Mouse (Mus musculus): ENCODE measurements around the gene N4bp1.

The N4bp1 gene

DNA sequence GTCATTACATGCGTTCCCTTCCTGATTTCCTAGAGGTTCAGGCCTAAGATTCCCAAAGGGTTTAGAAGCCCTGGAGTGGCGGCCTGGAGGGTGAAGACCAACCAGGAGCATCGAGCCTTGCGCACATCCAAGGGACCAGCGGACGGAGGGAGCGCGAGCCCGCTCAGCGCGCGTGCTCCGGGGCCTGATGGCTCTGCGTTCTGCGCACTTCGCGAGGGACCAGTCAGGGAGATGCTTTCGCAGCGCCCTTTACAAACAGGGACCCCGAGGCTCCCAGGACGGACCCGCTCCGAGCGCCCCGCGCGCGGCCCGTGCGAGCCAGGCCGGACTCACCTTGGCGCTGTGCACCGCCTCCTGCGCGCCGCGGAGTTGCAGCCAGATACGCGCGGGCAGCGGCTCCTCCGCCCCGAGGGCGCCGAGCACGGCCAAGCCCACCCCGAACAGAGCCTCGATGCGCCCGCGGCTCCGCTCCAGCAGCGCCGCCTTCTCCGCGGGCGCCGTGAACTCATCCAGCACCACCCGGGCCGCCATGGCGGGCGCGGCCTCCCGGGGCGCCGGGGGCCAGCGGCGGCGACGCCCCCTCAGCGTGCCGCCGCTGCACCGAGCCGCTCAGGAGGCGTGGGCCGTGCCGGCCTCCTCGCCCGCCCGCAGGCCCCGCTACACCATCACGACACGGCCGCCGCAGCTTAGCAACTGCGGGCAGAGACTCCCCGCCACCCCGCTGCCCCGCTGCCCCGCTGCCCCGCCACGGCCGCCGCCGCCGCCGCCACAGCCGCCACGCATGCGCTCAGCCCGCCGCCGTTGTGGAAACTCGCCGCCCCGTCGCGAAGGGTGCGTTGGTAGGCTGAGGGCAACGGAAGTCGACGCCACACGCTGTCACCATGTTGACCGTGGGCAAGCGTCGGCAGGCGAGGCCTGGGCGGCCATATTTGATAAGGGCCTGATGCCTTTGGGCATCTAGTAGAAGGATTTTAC is at the start of gene N4bp1:
TSS of gene N4bp1 (minus strand) at position 770 of the 975 bp plus-strand sequence.
- peak; percentile 96 for DNase-seq

DNA sequence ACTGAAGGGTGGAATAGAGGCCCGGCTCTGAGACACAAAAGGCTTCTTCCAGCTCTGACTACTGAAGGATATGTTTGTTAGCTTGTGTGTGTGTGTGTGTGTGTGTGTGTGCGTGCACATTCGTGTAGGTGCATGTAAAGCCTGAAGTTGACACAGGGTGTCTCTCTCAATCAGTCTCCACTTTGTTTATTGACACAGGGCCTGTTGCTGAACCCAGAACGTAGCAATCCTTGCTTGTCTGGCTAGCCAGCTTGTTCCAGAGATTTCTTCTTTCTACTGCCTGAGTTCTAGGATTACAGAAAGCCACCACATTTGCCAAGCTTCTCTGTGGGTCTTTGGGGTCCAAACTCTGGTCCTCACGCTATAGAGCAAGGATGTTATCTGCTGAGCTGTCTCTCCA is 49.8 kb upstream of the N4bp1 start:
- no peak for DNase-seq

DNA sequence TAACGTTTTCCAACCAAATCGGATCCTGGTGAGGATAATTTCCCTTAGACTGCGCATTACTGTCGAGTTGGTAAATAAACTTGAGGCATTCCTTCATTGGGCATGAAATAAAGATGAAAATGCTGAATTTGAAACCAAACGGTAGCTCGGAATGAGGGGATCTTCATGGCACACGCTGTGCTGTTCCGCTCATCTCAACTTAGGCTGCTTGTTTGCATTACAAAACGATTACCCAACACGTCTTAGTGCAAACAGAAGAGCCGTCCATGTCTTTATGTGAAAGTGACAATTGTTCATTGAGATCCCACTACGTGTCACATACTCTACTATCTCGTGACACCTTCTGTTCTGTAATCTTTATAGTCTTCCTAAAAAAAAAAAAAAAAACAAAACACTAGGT is 49.3 kb upstream of the N4bp1 start:
- DNase-seq = no peak

DNA sequence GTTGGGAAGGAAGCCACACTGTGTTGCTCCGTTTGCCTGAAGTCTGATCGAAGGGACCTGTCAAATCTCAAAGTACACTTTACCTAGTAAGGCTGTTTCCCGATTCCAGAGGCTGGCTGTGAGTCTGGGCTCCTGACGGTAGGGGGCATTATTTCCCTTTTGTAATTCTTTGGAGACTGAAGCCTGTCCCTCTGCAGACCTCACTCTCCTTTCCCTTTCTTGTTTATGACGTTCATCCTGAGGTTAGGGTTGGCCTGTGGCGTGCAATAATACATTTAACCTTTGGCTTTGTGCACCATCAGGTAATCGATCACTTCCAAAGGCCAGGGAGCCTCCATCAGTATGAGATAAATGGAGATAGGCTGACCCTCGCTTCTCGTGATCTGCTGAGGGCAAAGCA is 48.8 kb upstream of the N4bp1 start:
- peak; percentile 54 for DNase-seq

- DNase-seq = no peak
Measured at GRCm38 (mm10) chr8:86926237-86926636, 41.2 kb upstream of the N4bp1 start.

DNA sequence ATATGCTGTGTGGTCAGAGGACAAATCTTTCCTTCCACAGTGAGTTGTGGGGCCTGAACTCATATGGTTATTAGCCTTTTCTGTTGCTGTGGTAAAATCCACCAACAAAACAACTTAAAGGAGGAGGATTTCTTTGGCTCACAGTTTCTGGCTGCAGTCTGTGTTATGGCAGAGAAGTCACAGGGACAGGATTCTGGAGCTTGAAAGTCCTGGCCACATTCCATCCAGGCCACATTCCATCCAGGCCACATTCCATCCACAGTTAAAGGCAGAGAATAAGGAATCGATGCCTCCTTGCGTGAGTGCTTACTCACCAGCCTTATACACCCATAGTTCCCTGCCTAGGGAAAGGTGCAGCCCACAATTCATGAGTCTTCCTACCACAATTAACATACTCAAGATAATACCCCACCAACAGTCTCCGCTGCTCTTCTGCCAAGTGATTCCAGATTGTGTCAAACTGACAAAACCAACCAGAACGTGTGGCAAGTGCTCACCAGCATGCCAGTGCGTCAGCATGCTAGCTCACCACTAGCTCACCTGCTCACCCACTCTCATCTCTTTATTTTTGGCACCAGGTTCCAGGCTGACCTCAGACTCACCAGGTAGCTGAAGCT is 38.3 kb upstream of the N4bp1 start:
- DNase-seq = no peak

DNA sequence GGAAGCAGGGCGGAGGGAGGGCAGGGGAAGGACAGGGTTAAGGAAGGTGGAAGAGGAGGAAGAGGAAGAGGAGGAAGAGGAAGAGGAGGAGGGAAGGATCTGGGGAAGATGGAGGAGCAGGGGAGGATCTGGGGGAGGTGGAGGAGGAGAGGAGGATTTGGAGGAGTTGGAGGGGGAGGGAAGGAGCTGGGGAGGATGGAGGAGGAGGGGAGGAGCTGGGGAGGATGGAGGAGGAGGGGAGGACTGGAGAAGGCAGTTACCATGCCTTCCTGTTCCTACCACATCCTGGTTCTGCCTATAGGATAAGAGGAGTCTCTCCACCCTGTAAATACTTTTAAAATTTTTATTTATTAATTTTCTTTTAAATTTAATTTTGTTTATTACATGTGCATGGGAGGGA is 37.6 kb upstream of the N4bp1 start:
- no peak for DNase-seq

DNA sequence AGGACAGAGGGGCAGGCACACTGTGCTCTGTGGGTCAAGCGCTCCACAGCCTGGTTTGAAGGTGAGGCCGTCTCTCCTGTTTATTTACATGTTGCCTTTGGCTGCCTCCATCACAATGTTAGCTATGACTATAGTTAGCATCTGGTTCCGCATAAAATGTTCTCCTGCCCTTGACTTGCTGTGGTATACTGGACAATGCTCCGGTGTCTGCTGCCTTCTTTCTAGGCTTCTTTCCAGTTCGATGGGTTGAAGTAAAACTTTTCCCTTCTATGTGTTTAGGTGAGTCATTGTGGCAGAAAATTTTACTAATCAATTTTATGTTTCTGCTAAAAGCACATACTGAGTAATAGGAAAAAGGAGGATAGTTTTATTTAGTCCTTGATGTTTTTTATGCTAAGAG is 37.1 kb upstream of the N4bp1 start:
- no peak for DNase-seq

DNA sequence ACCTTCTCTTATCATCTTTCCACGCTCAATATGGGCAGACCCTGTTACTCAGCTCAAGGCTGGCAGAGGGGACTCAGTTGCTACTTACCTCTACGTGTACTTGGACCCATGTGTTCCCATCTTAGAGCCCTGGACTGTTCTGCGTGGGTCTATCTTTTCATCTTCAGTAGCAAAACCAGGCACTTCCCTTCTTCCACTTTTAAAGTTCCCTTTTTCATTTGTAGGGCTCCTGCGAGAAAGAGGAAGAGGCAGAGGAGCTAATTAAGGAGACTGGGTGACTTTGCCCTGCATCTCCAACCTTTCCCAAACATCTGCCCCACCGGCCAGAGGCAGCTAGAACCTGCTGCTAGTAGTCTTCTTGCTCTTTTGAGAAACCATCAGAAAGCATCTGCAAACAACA is 35.9 kb upstream of the N4bp1 start:
- no peak for DNase-seq

DNA sequence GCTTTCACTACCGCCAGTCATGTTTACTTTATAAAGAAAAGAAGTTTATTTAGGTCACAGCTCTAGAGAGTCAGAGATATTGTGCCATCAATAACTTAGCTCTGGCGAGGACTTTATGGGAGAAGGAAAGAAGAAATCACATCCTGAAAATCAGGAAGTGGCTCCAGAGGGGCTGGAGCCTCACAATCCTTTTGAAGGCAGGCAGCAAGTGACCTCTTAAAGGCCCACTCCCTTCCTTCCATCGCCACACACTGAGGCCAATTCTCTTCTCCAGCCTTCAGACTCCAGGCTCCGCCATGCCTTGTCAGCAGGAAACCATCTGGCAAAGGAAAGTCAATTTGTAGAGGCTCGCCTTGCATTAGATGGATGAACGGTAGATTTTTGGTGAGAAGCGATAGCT is 35.4 kb upstream of the N4bp1 start:
- no peak for DNase-seq

- DNase-seq = no peak
Measured at GRCm38 (mm10) chr8:86920024-86920423, 35.0 kb upstream of the N4bp1 start.

DNA sequence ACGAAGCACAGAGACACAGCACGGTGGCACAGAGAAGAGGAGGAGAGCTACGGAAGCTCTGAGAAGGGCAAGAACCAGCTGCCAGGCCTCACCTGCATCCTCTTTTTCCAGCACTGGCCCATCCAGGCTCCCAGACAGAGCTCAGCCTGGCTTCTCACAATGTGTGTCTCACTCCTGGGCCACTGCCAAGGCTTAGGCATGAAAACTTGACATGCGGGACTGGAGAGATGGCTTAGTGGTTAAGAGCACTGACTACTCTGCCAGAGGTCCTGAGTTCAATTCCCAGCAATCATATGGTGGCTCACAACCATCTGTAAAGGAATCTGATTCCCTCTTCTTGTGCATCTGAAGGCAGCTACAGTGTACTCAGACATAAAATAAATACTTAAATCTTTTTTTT is 34.2 kb upstream of the N4bp1 start:
- DNase-seq = no peak

DNA sequence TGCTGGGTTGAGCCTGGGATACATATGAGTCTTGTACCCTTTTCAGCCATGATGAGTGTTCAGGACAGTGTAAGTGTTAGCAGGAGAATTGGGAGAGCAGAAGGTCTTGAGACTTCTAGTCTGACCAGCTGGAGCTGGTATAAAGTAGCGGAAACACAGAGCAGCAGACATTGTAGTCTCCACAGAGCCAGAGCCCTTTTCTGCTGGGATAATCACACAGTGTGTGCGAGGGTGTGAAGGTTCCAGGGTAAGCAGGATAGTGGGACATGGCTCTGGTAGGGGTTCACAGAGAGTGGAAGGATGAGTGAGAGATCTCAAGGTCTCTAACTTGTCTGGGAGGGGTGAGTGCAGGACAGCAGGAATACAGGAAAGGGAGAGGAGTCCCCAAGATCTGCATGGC is 33.0 kb upstream of the N4bp1 start:
- no peak for DNase-seq

DNA sequence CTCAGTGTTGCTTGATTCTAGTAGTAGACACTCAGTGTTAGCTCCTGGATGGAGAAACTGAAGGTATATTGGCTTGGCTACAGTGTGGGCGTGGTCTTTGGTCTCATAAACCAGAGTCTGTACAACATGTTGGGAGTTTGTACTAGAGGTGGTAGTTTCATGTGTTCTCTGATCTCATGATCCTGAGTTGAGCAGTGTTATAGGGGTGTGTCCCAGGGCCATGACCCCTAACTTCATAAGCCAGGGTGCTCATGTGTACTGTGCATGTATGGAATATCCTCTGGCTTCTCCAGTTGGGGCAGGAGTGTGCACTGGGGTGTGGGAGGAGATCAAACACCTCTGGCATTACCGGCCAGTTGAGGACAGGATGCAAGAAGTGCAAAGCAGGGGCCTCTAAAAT is 32.6 kb upstream of the N4bp1 start:
- no peak for DNase-seq

GRCm38 (mm10) chr8:86916369-86916768 is 31.3 kb upstream of the N4bp1 start:
- DNase-seq = no peak

DNA sequence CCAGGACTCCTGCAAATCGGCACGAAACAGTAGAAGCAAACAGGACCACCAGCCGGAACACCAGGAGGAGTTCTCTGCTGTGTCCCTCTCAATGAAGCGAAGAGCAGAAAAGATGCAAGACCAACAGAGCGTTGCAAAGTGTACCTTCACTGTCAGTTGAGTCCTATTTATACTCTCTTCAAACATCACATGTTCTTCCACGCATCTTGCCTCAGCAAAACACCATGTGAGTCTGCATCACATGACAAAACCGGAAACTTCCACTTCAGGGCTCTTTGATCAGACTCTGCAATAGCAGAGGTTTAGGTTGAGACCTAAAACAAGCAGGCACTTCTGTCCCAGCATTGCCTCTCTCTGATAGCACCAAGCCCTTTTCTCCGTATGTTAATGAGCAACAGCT is 26.1 kb upstream of the N4bp1 start:
- no peak for DNase-seq

GRCm38 (mm10) chr8:86910250-86910649 is 25.2 kb upstream of the N4bp1 start:
- no peak for DNase-seq

DNA sequence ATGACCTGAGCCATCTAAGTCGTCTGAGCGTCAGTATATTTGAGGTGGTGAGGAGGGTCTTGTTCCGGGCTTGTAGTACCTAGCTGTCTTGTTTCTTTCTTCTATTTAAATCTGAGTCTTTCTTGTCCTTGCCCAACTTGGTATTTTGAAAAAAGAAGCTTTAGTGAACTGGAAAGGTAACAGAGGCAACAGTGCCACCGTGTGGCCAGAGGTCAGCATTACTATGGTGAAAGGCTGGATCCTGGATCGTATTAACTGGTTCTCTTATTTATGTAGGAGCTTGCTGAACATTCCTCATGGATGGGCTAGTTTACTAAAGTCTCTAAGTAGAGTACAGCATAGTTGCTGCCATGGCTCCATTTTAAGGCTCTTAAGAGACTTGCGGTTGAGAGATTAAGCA is 23.5 kb upstream of the N4bp1 start:
- DNase-seq = peak; percentile 68

- no peak for DNase-seq
Measured at GRCm38 (mm10) chr8:86904911-86905310, 19.9 kb upstream of the N4bp1 start.

DNA sequence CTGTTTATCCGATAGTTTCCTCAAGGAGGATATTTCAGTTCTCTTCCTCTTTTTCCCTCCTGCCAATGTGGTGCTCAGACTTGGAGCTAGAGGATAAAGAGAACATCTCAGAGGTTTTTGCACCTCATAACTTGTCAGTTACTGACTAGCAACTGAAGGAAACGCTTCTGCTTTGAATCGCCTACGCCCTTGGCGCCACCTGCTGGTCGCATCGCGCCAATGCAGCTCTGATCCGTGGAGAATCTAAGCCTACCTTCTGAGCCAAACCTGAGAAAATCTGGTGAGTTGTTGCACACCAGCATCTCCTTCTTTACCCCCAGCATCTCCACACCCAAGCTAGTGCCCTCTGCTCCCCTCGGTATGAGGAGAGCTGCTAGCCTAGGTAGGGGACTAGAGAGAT is 18.0 kb upstream of the N4bp1 start:
- peak; percentile 83 for DNase-seq

DNA sequence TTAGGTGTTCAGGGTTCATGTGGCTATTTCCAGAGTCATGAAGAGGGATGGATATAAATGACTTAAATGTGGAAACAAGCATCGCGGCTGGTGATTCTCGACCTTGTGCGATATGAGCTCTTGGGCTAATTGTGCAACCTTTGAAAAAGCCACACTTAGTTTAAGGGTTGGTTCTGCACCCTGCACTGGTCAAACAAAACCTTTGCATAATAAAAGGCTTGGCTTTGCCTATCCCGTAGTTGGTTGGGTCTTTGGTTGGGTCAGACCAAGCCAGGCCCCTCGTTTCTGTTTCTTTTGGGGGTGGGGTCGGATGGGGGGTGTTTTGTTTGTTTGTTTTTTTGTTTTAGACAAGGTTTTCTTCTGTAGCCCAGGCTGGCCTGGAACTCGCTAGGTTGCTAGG is 17.6 kb upstream of the N4bp1 start:
- DNase-seq = no peak

DNA sequence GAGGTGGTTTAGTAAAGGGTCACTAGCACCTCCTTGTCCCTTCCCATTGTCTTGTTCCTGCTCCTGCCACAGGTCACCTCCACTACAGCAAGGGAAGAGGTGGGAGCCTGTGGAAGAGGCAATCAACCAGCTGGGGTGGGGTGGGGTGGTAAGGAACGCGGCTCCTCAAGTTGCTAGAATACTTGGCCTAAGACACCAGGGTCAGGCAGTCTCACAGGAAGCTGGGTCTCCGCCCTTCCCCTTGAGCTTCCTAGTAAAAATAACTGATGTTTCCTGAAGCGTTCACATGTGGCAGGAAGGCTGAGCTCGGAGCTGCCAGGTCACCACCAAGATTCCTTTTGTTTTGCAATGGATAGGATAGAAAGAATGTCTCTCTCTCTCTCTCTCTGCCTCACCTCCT is 16.9 kb upstream of the N4bp1 start:
- no peak for DNase-seq

DNA sequence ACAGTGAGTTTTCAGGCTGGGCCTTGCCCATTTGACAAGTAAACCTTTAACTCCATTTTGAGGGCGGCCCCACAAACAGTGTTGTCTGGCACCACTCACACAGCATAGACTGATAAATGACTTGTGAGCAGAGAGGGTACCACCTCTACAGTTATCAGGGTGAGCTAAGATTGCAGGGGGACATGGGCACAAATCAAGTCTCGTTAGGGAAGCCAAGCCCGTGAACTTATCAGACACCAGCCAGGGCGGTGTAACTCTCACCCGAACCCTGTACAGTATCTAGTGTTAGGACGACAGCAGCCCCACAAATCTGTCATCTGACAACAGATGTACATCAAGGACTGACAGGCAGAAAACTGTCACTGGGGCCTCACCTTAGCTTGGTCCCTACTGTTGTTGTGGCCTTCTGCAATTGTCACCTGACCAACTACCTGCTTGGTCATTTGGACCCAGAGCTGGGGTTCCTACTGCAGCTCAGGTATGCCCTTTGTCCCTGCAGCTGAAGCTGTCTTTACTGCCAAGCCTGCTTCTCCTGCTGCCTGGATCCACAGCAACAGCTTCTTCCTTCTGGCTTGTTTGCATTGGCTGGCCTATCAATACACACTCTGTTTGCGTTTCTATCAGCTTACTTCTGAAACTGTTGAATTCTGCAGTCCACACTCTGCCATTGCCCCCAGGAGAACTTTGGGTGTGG is 12.8 kb upstream of the N4bp1 start:
- DNase-seq = no peak

DNA sequence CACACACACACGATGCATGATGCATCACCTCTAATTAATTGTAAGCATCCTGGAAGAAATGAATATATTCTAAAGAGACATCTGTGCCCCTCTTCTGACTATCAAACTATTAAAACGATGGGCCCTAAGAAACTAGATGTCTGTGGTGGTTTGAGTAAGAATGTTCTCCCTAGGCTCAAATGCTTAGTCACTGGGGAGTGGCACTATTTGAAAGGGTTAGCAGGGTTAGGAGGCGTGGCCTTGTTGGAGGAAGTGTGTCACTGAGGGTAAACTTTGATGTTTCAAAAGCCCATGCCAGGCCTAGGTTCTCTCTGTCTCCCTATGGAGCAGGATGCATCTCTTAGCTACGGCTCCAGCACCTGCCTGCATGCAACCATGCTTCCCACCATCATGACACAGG is 10.3 kb upstream of the N4bp1 start:
- no peak for DNase-seq

All from right cerebral cortex, adult 18-20 months (tissue).